Mouse (Mus musculus): Measurements from ENCODE around the gene Lbh.

DNA sequence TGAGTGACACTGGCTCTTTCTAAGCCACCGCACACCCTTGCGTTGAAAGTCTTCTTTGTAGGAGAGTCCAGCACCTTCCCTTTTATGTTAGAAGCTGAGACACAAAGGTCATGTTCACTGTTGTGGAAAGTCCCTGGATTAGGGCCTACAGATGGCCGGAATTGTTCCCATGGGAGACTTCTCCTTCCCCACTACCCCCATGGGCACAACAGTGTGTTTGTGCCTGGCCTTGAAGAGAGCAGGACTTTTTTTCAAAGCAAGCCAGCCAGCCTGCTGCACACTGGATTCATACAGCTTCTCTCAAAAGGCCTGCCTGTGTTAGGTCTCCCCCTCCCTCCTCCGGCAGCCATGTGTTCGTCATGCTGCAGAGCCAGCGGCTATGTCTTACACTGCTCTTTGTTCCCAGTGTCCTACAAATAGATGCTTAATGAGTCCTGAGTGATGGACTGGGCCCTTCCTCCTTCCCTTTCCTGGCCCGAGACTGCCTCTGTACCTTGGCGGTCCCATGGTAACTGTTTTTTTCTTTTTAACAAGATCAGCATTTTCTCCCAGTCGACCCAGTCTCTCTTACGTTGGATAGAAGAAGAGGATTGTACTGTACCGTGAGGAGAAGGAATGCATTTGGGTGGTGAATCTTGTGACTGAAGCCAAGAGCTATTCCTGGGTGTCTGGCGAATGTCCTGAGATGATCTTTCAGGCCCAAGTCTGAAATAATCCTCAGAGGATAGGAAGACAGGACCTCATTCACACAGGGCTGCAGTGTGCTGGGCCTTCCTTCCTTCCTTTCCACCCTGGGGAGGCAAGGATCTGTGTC, 7.9 kb downstream of the Lbh start:
- TF ChIP-seq CTCF (IDR thresholded peaks at IDR 0.05) (no peak), POLR2A (IDR thresholded peaks at IDR 0.05; ENCODE audit: insufficient read depth, low read depth, low read length) (no peak; the same call in 1 of the 2 replicates), EP300 (IDR thresholded peaks at IDR 0.05; ENCODE audit: insufficient read depth, low read depth, low read length) (peak; percentile 23; the same call in 1 of the 2 replicates)
